Mouse (Mus musculus): Measurements from ENCODE around the gene Gdf2.

The Gdf2 gene

DNA sequence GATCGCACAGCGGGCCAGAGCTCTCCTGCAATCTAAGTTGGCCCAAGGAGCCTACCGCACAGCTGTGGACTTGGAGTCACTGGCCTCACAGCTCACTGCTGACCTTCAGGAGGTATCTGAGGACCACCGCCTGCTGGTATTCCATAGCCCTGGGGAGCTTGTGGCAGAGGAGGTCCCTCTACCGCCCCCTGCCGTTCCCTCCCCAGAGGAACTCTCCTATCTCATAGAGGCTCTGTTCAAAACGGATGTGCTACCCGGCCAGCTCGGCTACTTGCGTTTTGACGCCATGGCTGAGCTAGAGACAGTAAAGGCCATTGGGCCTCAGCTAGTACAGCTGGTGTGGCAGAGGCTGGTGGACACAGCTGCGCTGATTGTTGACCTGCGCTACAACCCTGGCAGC is 15.2 kb downstream of the Gdf2 start:
- no peak for DNase-seq (ENCODE audit: low read depth, low spot score)

DNA sequence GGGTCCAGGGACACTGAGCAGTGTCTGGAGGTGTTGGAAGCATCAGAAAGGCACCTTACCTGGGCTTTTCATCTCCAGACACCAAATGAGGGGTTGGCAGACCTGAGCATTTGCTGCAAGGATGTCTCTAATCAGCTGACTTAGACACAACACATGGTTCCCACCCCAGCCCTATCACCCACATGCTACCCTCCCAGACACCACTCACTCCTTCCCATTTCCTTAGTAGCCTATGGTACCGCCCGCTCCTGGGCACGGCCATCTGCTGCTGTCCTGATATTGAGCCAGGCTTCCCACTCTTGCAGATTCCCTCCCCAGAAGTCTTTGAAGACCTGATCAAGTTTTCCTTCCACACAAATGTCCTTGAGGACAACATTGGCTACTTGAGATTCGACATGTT is 17.3 kb downstream of the Gdf2 start:
- DNase-seq (ENCODE audit: low read depth, low spot score), result no peak

DNA sequence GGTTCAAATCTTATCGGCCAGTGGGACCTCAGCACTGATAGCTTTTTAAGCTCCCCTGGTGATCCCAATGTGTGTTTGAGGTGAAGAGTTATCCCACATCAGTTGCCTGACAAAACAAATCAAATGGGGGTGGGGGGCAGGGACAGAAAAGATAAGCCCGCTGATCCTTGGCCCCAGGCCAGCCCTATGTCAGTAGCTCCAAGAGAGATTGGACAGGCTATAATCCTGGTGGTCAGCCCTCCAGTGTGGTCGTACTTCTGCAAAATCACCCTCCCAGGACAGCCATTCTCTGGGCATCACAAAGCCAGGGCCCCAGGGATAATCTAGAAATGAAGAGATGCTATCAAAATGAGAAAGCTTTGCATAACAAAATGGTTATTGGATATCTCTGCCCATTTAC is 18.0 kb downstream of the Gdf2 start:
- no peak for DNase-seq (ENCODE audit: low read depth, low spot score)

DNA sequence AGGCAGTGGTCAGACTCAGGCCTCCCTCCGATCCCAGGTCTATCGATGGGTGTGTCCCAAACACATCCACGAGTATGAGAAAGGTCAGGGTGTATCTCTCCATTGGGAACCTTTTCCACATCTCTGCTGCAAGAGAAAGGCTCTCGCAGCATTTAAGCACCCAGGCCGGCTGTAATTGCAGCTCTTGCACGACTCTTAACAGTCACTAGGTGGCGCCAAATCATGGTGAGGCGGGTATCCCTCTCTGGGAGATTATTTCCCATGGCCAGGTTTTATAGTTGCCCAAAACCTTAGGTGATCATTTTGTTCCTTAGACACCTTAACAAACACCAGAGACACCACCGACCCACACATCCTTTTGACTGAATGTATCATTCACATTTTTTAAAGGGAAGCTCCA is 18.5 kb downstream of the Gdf2 start:
- DNase-seq (ENCODE audit: low read depth, low spot score), result peak; percentile 57

DNA sequence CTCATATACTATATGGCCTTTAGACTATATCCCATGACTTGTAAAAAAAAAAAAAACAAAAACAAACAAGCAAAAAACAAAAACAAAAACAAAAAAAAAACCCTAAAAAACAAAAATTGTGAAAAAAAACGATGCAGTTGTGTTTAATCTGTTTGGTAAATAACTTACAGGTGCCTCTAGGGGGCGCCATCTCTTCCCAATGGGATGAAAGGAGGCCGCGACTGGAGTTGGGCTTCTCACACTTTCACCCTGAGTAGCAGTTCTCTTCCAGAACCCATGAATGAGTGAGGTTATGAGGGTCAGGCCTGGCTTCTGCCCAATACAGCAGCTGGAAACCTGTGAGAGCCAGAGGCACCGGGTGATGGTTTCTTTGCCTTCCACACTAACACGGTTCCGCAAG is 24.8 kb downstream of the Gdf2 start:
- no peak for DNase-seq (ENCODE audit: low read depth, low spot score)

DNA sequence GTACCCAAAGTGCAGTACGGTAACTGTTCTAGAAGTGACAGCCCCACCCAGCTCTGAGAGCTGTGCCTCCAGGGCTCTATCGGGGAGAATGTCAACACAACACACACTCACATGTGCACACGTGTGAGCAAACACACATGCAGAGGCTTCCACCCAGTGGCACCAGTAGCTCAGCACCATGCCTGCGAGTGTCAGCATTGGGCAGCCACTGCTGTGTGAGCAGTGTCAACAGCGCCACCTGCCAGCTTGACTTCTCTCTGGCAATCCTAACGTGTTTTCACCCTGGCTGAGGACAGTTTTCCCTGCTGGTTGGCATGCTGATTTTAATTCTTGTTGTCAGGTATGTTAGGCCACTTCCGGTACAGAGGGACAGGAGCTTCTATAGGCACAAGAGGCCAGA is 31.8 kb downstream of the Gdf2 start:
- DNase-seq (ENCODE audit: low read depth, low spot score), result no peak

DNA sequence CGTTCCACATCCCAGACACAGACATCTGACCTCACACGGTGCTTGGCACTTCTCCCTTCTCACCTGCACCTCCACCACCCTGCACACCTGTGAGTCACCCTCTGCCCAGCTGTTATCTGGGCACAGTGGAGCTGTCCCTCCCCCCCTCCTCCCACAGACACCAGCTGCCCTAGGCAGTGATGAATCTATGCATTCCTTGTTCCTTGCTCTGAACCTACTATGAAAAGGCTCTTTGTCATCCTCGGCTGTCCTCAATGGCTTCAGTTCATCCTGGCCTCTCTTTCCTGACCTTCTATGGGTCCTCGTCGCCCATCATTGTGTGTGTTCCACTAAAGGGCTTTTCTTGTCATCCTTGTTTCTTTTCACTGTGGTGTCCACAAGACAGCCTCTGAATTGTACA is 33.9 kb downstream of the Gdf2 start:
- no peak for DNase-seq (ENCODE audit: low read depth, low spot score)

DNA sequence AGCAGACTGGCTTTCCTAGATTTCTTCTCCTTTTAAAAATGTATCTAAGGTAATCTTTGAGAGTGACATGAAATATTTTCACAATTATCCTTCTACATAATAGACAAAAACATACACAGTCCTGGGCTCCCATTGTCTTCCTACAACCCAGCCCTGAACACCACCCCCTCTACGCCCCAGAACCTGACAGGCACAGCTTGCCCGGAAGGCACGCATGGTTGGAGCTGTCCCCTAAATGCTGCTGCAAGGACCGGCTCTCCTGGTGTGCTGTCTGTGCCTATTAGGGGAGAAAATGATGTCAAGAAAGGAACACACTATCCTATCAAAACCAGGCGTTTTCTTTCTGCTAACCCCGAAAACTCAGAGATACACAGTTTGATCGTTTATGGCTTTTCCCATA is 36.9 kb downstream of the Gdf2 start:
- no peak for DNase-seq (ENCODE audit: low read depth, low spot score)

DNA sequence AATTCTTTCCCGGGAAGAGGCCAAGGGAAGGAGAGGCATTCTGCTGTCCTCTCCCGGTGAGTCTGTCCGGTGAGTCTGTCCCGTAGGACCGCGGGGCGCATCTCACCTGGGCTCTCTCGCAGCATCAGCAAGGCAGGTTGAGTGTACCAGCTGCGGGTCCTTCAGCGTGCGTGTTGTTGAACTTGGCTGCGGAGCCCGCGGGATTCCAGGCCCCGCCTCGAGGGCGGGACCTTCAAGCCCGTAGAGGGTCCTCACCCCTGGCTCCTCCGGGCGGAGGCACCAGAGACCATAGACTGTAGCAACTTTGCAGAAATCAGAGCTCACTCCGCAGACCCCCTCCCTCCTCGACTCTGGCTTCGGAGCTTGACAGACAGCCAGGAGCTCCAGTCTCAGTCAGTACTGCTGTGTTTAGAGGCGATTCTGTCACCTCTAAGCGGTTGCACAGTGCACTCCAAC is 37.8 kb downstream of the Gdf2 start, which contains the start of gene Zfp488:
Zfp488 (minus strand) TSS at position 161 of the 456 bp plus-strand sequence.
- peak; percentile 60 for DNase-seq (ENCODE audit: low read depth, low spot score)

DNA sequence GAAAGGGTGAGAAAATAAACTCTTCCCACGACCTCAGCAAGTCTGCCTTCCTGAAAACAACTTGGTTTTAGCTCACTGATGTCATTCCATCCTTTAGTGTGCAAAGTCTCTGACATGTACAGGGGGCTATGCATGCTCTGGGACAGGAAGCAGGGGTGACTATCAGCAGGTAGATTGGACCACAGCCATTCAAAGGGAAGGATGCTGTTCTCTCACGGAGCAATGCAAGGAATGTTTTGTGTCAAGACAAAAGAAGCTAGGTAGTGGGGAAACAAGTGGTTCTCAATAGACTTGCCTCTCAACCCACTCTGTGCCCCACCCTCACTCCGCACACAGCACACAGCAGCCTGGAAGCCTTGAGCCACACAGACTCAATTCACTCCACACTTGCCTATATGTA is 48.4 kb downstream of the Gdf2 start:
- DNase-seq (ENCODE audit: low read depth, low spot score), result no peak

DNA sequence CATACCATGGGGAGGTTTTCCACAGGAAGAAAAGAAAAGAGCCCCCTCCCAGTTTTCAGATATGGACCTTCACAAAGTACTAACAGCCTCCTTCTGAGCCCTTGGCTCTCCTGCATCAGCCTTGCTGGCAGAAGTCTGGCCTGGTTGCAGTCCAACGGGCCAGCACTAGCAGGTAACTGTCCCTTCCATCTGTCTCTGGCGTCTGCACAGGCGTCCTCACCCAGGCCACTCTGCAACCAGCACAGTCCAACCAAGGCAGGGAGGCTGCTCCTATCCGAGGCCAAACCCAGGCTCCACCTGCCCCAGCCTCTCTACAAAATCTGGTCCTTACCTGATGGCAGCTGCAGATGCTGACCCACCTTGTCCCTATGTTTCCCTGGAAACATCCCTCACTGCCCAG is 51.1 kb downstream of the Gdf2 start:
- DNase-seq (ENCODE audit: low read depth, low spot score), result no peak

DNA sequence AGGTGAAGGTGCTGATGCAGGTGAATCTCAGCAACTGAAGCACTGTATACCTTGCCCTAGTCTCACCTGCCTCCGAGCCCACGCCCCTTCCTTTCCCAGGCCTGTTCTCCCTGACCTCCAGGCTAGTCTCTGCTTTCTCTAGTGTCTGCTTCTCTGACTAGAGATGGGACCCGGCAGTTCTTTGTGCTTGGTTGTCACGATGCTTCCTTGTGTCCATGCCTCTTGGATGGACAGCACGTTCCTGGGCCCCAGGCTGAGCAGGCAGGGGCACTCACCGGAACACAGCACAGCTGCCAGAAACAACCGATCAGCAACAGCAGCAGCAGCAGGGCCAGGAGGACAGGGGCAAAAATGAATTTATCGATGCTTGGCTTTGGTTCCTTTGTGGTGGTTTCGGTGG is 52.2 kb downstream of the Gdf2 start:
- DNase-seq (ENCODE audit: low read depth, low spot score), result no peak

DNA sequence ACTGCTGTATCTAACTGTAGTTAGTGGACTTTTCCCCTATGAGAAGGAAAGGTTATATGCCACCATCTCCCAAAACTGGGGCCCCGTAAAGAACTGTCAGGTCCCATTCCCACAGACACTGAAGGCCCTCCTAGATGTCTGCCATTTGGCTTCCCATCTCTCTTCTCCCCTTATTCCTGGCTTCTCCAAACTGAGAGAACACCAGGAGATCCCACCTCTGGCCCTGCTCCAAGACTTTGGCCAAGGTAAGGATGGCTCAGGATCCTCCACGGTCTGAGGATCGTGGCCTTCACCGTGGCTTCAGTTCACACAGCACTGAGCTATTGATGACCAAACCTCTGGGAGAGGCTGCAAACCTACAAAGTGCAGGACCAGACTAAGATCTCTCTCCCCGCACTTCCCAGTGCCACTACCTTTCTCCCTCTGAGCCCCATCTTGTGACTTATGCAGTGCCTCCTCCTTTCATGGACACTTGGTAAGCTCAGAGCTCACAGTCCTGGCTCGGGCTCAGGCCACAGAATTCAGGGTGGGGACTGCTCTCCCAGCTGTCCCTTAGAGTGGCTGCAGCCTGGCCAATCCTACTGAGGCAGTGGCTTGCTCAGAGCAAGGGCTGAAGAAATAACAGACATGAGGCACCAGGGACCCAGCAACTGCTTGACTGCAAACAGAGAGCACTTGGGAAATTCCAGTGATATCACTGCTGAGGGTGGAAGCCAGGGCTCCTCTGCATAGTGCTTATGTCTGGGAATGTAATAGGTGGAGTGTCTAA is 52.9 kb downstream of the Gdf2 start:
- DNase-seq (ENCODE audit: low read depth, low spot score), result no peak
